Mouse (Mus musculus) E14TG2a.4 (cell line): Measurements from ENCODE around the gene Myo1g.

Experiments
- CTCF ChIP-seq: conservative IDR thresholded peaks from 2 replicates; pipeline ENCODE4 v1.5.1; 2014; ENCODE audit warnings: low read length
- POU5F1 ChIP-seq: IDR thresholded peaks from 2 replicates; pipeline ENCODE4 v1.6.1; 2014; ENCODE audit warnings: low read length, borderline replicate concordance

DNA sequence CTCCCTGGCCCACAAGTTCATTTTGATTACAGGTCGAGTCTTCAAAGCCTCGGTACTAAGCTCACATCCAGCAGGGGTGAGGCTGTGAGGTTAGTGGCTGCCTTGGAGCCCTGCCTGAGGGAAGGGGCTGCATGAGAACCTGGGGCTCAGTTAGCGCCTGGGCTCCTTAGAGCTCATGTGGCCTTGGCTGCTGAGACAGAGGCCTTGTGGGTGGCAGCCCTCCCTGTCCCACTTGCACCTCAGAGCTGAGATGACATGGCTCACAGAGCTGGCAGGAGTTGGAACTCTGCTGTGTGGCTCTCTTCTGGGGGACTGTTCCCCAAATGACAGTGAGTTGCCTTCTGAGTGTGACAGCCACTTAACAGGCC is 48.6 kb upstream of the Myo1g start:
- no peak for TF ChIP-seq CTCF
- no peak for TF ChIP-seq POU5F1
